Mouse (Mus musculus) fibroblast of lung, adult 2 months (primary cell): Measurements from ENCODE around the gene Fcf1.

ENCODE experiments used
- DNase-seq: peaks from one replicate; pipeline ENCODE4 v3.0.0-alpha.2; 2011; ENCODE audit warnings: low read depth

The Fcf1 gene

DNA sequence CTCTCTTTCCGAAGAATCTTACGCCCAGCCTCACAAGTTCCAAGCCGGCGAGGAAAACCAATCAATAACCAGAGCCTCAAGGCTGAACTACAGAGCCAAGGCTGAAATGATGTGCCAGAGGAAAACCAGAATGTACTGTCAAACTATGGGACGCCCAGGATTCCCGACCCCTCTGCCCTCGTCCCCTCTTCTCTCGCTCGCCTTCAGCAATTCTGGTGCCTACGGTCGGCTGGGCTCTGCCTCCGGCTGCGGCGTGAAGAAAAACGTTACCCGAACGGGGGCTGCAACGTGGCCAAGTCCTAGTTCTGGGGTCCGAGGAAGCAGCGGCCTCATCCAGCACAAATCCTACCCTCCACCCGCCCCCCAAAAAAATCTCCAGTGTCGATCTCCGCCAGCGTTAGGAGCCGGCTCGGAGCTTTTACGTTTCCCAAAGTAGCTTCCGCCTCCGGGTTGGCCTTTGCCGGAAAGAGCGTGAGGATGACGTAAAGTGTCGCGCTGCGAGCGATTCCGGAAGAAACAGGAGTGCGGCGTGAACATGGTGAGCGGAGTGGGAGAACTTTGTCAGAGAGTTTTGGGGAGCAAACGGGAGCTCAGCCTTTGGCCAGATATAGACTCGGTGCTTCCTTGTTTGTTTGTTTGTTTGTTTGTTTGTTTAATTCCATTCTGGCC lies at the start of gene Fcf1, which contains the start of gene Arel1:
TSS of gene Fcf1 (plus strand) at position 470 of the 669 bp plus-strand sequence.
TSS of gene Arel1 (minus strand) at position 473 of the 669 bp plus-strand sequence.
- DNase-seq = peak; percentile 74

DNA sequence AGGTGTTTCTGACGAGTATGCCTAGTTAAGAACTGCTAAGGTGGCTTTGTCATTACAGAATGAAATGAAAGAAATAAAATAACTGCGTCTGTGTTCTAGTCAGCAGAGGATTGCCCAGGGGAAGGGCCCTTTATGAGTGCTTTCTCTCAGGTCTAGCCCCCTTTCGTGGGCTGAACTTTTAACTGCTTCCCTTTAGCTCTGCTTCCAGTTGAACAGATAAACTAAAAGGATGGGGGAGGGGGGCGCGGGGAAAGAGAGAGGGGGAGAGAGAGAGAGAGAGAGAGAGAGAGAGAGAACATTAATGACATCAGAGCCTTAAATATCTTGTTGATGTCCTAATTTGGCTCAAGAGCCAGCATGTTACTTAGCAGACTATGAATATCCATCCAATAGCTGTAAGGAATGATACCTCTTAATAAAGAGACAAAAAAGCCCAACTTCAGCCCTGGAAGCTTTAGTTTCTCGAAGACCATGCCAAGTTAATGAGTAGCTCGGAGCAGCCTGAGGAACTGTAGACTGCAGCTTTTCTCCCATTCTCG lies 48.7 kb upstream of the Fcf1 start:
- no peak for DNase-seq

DNA sequence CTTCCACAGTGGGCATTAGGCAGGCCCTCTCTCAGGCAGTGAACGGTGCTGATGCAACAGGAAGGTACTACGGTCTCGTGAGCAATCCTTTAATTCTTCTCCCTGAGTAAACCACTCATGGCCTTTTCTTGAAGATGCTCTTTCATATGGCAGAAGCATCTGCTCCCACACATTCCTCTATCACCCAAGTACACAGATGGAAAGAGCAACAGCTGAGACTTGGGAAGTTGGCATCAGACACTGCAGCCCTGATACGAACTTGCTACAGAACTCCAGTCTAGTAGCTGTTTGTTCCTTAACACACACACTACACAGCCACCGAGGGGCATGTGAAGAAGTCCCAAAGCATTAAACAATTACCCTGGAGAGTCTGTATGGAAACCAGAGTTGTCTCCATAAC lies 46.4 kb upstream of the Fcf1 start:
- DNase-seq = no peak

DNA sequence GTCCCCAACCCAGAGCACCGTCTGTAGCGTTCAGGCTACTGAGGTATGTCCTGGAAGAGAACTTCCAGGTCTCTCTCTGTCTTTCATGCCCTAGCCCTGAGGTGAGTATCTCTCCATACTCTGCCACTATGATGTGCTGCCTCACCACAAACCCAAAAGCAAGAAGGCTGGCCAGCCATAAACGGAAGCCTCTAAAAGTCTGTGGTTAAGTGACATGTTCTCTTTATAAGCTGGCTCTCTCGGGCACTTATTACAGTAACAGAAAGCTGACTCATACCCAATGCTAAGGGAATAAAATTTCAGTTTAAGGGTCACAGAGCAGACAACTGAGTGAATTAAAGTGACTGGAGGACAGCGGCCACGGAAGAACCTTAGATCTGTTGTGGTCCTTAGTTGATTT lies 44.2 kb upstream of the Fcf1 start:
- no peak for DNase-seq

DNA sequence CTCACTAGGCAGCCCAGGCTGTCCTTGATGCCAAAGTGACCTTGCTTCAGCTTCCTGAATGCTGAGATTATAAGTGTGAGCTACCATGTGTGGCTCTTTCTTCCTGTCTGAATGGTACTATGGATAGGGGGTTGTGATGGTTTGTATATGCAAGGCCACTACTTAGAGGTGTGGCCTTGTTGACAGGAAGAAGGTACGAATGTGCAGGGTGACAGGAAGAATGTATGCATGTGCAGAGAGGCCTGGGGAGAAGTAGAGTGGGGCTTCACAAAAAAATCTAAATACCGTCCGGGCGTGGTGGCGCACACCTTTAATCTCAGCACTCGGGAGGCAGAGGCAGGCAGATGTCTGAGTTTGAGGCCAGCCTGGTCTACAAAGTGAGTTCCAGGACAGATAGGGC lies 38.5 kb upstream of the Fcf1 start:
- DNase-seq = no peak

DNA sequence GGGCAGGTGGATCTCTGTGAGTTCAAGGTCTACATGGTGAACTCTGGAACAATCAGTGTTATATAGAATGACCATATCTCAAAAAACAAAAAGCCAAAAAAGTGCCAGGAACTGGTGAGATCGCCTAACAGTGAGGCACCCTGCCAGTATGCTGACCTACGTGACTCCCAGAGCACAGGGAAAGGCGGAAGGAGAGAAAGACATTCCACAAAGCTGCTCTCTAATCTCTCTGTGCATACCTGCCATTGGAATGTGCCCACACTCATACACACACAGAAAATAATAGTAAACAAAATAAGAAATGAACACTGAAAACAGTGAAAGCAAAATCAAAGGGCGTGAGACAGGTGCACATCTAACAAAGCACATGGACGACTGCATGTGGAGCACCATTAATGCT lies 35.4 kb upstream of the Fcf1 start:
- no peak for DNase-seq

DNA sequence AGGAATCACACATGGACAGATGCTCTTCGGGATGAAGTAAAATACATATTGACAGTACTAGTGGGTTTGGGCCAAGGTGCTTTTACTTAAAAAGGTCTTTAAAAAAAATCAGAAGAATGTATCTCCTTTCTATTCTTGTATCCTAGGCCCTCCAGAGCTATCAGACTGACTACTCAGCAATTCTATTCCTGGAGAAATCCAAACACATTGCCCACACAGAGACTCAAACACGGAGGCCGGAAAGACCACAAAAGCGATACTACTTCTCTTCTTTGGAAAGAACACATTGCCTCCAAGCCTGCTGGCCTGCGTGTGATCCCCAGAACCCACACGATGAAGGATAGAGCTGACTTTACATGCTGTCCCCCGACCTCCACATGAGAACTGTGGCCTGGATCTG lies 31.6 kb upstream of the Fcf1 start:
- no peak for DNase-seq

DNA sequence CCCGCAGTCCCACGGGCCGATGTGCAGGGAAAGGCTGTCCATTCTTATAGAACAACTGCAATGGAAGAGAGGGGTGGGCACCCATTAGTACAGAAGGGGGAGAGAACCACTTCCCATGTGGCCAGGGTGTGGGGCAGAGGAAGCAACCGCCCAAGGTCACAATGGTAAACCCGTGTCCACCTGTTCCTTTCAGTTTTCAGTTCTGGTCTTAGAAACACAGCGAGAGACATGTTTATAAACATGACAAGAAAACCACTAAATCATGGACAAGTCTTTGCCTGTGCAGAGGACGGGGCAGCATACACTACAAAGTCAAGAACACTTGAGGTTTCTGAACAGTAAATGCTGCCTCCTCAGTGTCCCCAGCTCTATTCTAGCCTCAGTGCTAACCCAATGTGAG lies 30.4 kb upstream of the Fcf1 start:
- no peak for DNase-seq

DNA sequence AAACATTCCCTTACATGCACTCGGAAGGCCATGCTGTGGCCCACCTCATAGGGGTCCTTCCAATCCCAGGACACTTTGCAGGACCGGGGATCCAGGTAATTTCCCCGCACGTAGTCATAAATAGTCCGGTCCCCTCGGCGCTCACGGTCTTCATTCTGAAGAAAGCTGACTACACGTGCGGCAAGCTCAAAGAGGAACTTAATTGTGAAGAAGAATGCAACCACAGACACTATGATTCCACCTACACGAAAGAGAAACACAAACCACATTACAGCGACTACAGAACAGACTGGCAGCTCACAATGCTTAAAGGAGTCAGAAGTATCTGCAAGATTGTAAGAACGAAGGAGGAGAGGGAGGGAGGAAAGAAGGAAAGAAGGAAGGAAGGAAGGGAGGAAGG lies 29.0 kb upstream of the Fcf1 start:
- no peak for DNase-seq

DNA sequence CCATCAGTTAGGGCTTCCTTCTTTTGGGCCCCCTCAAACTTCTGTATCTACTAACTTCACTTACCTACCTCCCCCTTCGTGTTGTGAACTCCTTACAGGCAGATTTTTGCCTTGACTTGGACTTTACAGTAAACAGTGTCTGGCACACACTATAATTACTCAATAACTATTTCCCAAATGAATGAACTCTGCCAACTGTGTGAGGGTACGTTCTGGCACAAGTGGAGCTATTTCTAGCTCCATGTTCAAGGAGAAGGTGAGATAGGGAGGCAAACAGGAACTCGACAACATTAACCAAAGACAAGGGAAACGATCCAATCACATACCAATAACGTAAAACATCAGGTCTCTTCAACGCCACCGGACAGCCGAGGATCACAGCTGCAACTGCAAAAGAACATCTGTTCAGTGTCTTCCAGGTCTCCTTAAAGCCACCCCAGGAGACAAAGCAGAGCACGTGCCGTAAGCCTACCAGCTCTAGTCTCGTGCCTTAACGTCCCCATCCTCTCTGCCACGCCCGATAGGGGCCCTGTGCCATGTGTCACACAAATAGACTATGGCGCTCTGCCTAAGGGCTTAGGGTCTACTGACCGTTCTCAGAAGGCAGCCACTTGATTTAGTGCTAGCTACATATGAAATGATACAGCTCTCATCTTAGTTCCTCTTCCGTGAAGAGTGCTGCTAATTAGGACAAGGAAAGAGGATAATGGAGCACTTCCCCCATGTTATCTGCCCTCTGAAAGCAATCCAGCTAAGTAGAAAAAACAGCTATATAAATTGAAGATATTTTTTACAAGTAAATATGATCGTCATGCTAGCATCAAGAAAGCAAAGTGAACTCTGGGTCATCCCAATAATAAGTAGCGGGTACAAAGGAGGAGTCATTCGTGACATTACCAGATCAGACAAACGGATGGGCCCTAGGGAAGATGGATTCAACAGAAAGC lies 27.4 kb upstream of the Fcf1 start:
- no peak for DNase-seq

DNA sequence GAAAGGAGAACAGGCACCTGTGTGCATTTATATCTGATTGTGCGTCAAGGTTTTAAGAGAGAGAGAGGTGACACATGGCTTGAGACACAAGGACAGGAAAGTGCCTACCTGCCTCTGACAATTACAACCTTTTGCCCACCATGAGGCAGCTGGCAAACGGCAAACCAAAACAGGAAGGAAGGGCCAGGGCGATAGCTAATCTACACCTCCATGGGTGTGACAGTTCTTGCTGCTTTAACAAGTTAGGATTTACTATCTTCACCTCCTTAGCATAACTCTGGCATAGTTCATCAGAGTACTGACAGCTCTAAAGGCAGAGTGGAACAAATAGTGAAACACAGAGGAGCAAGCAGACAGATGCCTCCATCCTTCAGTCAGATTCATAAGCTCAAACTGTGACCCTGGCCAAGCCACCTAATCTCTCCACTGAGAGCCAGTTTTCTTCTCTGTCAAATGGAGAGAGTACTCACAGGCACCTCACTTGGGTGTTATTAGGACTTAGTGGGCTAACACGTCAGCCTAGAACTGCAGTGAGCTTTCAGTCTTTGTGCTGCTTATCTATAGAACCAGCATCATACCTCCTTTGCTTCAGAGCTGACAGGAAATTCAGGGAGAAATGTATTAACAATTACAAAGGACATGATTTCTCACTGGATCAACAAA lies 26.4 kb upstream of the Fcf1 start:
- no peak for DNase-seq

DNA sequence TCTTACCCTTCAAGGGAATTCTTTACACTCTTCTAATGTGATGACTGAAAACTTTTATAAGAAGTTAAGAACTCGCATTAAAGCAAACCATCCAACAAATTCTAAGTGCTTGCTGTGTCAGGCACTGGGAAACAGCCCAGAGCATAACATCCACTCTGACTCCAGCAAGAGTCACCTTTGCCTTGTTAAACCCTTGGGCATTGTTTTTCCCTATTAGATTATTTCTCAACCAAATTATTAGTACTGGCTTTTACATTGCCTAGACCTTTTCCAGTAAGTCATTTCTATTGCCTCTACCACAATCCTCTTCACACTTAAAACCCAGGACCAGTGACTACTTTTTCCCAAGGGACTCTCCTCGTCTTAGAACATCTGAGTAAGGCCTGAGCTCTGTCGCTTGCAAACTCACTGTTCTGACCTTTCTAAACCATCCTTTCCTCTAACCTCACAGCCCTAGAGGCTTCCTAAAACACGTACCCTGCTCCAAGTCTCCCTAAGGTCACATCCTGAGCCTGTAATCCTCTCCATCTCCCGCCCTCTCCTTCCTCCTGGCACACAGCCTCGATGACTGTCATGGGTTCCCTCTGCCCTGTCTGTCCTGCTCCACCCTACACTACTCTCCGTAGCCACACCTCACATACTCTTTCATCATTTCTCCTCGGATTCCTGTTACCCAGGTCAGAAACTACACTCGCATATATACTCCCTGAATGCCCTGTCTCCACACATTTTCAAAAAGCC lies 25.7 kb upstream of the Fcf1 start:
- no peak for DNase-seq

DNA sequence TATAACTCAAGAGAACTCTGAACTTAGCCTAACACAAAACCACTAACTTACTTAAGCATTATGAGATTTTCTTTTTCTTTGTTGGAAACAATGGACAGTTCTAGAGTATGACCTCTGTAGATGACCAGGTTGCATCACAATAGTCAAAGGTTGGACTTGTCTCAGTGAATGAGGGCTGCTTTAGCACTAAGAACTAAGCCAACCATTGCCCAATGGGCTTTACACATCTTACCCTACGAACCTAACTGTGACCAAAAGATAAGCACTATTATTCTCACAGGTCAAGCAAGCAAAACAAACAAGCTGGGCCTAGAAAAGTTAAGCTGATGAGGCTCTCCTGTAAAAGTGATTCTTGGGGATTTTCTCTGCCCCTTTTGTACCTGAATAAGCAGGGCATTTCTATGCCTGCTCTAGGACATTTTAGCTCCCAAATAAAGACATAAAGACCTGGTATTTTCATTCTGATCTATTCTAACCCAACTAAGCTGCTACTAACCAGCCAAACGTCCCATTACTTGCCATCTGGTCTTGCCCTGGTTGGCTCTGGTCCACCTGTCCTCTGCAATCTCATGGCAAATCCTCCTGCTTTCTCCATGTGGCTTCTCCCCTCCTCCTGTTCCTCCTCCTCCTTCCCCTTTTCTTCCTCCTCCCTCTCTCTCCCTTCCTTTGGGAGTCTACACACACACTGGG lies 22.7 kb upstream of the Fcf1 start:
- DNase-seq = no peak

DNA sequence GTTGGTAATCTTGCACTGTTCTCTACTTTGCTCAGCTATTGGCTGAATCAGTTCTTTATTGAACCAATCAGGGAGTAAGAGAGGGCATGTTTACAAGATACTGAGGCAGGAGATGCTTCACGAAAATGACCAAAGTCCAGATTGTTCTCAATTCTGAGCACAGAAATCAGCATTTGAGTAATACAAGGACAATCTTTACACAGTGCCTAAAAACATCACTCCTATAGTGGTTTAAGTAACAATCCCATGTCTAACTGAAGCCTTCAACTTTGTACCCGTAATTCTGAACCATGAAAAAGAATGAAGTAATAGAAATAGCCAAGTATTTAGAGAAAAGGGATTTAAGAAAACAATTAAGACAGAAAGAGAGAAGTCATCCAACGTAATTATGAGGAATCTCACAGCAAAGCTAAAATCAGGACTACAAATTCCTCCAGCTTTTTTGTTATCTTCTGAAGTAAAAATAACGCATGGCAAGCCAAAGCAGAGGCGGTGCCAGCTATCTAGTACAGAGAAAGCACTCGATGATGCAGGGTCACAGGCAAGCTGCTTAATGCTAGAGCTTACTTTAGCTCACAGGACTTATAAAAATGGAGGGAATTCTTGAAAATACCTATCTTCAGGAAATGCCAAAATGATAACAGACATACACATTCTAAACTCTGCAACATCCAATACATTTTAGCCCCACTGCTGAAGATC lies 22.0 kb upstream of the Fcf1 start:
- no peak for DNase-seq

DNA sequence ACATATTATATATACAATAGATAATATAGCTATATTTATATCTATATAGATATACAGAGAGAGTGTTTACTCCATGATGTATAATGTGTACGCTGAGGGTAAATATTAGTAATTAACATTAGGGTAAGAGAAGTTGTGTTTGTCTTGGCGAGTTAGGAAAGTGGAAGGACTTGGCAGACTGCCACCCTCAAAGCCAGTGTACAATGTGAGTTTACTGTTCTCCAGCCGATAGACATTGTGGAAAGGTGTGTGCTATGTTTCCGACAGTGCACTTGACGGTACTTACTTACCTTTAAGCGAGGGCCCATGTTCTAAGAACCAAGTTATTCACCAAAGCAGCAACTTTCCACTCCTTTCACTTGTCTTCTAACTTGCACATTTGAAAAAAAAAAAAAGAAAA lies 19.9 kb upstream of the Fcf1 start:
- no peak for DNase-seq

DNA sequence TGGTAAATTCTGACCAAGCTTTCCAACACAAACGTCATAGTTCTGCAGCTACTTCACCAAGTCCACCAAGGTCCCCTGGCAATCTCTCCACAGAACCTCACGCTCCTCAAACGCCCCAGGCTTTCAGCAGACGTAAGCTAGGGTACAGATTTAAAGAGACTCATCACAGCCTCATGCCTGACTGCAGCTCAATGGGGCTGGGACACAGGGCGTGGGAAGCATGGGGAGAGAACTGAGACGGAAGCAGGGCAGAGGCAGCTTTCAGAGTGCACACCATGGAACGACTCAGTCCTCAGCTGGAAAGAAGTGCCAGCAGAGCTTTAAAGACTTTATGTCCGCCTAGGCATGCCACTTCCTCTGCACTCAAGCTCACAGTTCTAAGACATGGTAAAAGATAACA lies 19.2 kb upstream of the Fcf1 start:
- DNase-seq = no peak

DNA sequence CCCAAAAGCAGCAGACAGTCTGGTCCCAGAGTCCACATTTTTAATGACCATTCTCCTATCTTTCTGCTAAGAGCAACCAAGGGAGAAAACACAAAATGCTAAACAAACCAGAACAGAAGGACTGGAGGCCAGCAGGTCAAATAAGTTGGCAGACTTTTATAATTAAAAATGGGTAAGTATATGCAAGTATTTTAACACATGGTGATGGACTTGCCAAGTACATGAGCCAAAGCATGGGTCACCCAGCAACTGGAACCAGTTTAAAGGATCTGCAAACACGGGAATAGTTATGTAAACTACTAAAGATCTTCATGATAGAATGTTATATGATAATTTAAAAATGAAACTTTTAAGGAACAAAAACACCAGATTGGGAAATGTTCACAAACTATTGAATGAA lies 18.3 kb upstream of the Fcf1 start:
- DNase-seq = no peak

DNA sequence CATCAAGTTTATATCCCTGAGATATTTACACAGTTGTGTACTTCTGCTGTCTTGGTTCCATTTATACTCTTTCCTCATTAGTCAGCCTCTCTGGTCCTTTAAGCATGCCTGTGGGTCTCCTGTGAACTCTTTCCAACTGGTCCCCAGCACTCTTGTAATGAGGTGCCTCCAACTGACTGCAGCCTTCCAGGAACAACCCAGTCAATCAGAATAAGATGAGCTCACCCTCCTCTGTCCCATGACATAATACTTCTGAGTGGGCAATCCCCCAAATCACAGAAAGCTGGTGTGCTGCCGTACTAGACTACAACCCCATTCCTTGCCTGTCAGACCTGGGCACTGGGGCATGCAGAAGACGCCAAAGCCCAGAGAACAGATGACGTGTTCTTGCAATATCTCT lies 14.4 kb upstream of the Fcf1 start:
- DNase-seq = no peak

DNA sequence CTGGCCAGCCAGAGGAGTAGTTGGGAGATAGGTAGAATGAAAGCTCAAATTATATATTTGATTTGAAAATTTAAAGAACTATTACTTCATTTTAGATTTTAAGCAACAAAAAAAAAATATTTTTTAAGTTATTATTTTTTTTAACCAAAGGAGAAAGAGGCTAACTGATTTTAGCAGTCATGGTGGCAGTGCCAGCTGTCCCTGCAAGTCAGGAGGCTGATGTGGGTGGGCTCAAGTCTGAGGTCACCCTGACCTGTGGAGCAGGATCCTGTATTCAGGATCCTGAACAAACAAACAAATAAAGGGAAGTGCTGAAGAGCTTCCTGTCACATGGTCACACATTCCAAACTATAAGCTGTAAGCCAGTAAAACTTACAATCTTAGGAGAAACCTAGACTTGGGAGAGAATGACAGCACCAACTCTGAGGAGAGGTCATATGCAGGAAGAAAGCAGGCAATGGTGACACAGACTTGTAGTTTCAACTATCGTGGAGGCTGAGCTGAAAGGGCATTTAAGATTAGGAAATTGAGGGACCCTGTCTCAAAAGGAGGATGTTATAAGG lies 11.8 kb upstream of the Fcf1 start:
- no peak for DNase-seq

DNA sequence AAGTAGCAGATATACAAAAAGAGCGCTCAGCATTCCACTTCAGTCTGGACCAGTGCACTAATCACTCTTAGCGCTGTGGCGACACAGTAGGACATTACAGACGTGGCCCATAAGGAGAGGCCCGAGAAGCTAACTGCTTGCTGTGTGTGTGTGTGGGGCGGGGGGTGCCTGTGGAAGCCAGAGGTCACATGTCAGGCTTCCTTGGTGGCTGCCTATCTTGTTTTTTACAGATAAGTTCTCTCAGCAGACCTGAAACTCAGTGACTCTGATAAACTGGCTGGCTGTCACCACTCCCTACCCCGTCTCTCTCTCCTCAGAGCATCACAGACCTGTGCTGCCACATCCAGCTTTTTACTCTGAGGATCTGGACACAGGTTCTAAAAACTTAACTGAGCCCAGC lies 8.1 kb upstream of the Fcf1 start:
- no peak for DNase-seq
